8 mouse cellular contexts compared by ENCODE assay signal in the genomic region with DNA sequence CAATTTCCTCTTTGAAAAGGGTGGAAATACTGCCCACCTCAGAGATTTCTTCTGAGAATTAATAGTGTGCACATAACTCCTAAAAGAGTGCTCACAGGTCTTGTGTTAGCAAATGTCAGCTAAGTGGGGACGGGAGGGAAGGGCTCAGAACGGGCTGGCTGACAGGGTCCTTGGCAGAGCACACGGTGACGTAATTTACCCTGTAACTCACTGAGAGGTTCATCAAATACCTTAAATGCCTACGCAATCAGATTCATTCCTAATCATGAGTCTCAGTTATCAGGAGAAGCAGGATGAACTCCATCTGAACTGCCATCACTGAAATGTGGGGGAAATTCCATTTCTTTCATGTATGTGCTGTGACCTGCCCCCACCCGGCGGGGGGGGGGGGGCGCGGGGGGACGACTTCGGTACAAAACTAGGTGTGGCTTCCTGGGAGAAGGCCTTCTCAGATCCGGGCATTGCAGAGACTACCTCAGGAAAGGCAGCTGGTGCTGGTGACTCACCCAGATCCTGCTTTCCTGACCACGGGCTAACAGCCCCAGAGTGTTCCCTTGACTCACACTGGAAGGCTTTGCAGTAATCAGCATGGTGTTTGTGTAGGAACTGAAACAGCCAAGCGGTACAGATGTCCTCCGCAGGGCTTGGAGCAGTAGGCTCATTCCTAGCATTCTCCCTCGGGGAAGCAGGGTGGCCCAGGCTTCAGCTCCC.
DNase-seq lines count a peak whose midpoint lies in the region.

No protein-coding gene starts in this region.

- H3K4me1 ChIP-seq in heart, embryonic 10.5 days = peaks cover 18% of the 10 kb centered on the region

- H3K27ac ChIP-seq in heart, embryonic 10.5 days = peak overlapping the region; percentile 69

- H3K9me3 ChIP-seq in heart, embryonic 10.5 days = no peaks in the 10 kb centered on the region

- H3K4me3 ChIP-seq in heart, embryonic 10.5 days = peak overlapping the region; percentile 43

- intact Hi-C loops in left cerebral cortex, postnatal 14 days (cut with DNase I) = no loop called here

- 13% methylated on average over 16 of the region's 16 CpGs for WGBS in heart, embryonic 10.5 days

- H3K36me3 ChIP-seq in heart, embryonic 10.5 days = no peaks in the 10 kb centered on the region

- peak; percentile 39 for DNase-seq in embryo, embryonic 10 days (ENCODE audit: low spot score)
- DNase-seq in embryo, embryonic 9.5 days (ENCODE audit: extremely low spot score) = no peak
- DNase-seq in urinary bladder, adult 2 months (ENCODE audit: low spot score) = peak; percentile 30
- no peak for DNase-seq in urinary bladder, postnatal 10 days (ENCODE audit: low spot score)
- peak; percentile 80 for DNase-seq in heart, embryonic 10.5 days (ENCODE audit: low spot score)
- DNase-seq in left cerebral cortex, postnatal 14 days (ENCODE audit: low spot score in 2 of 2) = peak; percentile 25 to 52
- peak; percentile 82 for DNase-seq in skeletal muscle tissue, adult 2 months (ENCODE audit: low read depth, low spot score)
- no peak for DNase-seq in natural killer cell, adult 2 months (ENCODE audit: low spot score in 2 of 2)

- H3K27me3 ChIP-seq in heart, embryonic 10.5 days (ENCODE audit: insufficient read depth, poor library complexity, severe bottlenecking) = no peaks in the 10 kb centered on the region

Comparison
In these comparisons a context has a peak if more than half of its experiments do, and no peak if none do; other contexts are left out.
1. DNase-seq: peak in embryo, embryonic 10 days (single experiment), urinary bladder, adult 2 months (single experiment), heart, embryonic 10.5 days (single experiment), left cerebral cortex, postnatal 14 days (2 of 2) and skeletal muscle tissue, adult 2 months (single experiment); none in embryo, embryonic 9.5 days (single experiment), urinary bladder, postnatal 10 days (single experiment) and natural killer cell, adult 2 months (0 of 2).